Mouse (Mus musculus): ENCODE measurements at regions not wholly inside any gene's neighbourhood (a gene's known extent, or its start where the extent isn't known, plus 50 kb on each side); places are given as distances from the start of the nearest gene placed in this dataset.

- Histone ChIP-seq H3K9ac (replicated peaks) (no peak overlapping the region), H3K4me3 (ENCODE audit: insufficient read depth in 1 of 2, low read depth in 2 of 2, low read length in 2 of 2) (no peak overlapping the region), H3K27me3 (ENCODE audit: control insufficient read depth, insufficient read depth, low read length) (no peaks in the 10 kb centered on the region), H3K4me2 (ENCODE audit: low read depth) (no peak overlapping the region), H3K36me3 (replicated peaks; ENCODE audit: control insufficient read depth, insufficient read depth, low read depth) (no peaks in the 10 kb centered on the region), H3K4me1 (replicated peaks; ENCODE audit: control insufficient read depth in 2 of 2, insufficient read depth in 2 of 2, low read length in 1 of 2) (no peaks in the 10 kb centered on the region), H3K9me3 (ENCODE audit: control insufficient read depth, low read length) (no peaks in the 10 kb centered on the region), H3K27ac (no peak overlapping the region)
- DNase-seq (ENCODE audit: low read depth in 3 of 3, low spot score in 3 of 3) (no peak), ATAC-seq (ENCODE audit: insufficient read depth) (no peak)
- WGBS (ENCODE audit: insufficient replicate concordance): 59% methylated on average over 5 of the region's 5 CpGs
- TF ChIP-seq CTCF (IDR thresholded peaks at IDR 0.05; ENCODE audit: low read depth): no peak
- no peak for TF ChIP-seq EP300 (IDR thresholded peaks at IDR 0.05; ENCODE audit: low read depth)
Observed at GRCm38 (mm10) chr10:110563057-110563456, 107.1 kb upstream of the Nav3 start.

DNA sequence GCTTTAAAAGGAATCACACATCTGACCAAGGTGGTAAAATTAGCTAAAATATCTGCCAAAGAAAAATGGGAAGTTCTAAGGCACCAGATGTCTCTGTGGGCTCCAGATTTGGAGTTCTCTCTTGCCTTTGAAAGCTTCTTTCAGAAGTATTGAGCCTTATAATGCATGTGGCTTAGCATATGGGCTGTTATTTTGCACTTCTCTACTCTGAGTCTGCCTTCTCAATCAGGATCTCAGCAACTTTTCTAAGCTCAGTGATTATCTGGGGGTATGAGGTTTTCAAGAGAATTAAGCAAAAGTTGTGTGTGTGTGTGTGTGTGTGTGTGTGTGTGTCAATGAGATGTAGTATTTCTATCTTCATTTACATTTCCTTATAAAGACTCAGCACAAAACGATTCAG, 107.6 kb upstream of the Nav3 start:
- ATAC-seq (ENCODE audit: insufficient read depth) (no peak), DNase-seq (ENCODE audit: low read depth in 3 of 3, low spot score in 3 of 3) (no peak)
- WGBS (ENCODE audit: insufficient replicate concordance): 51% methylated on average over 1 of the region's 1 CpGs
- Histone ChIP-seq H3K36me3 (replicated peaks; ENCODE audit: control insufficient read depth, insufficient read depth, low read depth) (no peaks in the 10 kb centered on the region), H3K4me3 (ENCODE audit: insufficient read depth in 1 of 2, low read depth in 2 of 2, low read length in 2 of 2) (no peak overlapping the region), H3K27ac (no peak overlapping the region), H3K27me3 (ENCODE audit: control insufficient read depth, insufficient read depth, low read length) (no peaks in the 10 kb centered on the region), H3K9me3 (ENCODE audit: control insufficient read depth, low read length) (no peaks in the 10 kb centered on the region), H3K4me1 (replicated peaks; ENCODE audit: control insufficient read depth in 2 of 2, insufficient read depth in 2 of 2, low read length in 1 of 2) (no peaks in the 10 kb centered on the region), H3K4me2 (ENCODE audit: low read depth) (no peak overlapping the region), H3K9ac (replicated peaks) (no peak overlapping the region)
- no peak for TF ChIP-seq CTCF (IDR thresholded peaks at IDR 0.05; ENCODE audit: low read depth)
- no peak for TF ChIP-seq EP300 (IDR thresholded peaks at IDR 0.05; ENCODE audit: low read depth)

- H3K36me3 ChIP-seq (replicated peaks; ENCODE audit: control insufficient read depth, insufficient read depth, low read depth): no peaks in the 10 kb centered on the region
- 61% methylated on average over 12 of the region's 12 CpGs for WGBS (ENCODE audit: insufficient replicate concordance)
- no peak overlapping the region for H3K27ac ChIP-seq
- ATAC-seq (ENCODE audit: insufficient read depth) (no peak), DNase-seq (ENCODE audit: low read depth in 3 of 3, low spot score in 3 of 3) (no peak)
- no peaks in the 10 kb centered on the region for H3K4me1 ChIP-seq (replicated peaks; ENCODE audit: control insufficient read depth in 2 of 2, insufficient read depth in 2 of 2, low read length in 1 of 2)
- H3K27me3 ChIP-seq (ENCODE audit: control insufficient read depth, insufficient read depth, low read length): no peaks in the 10 kb centered on the region
- no peaks in the 10 kb centered on the region for H3K9me3 ChIP-seq (ENCODE audit: control insufficient read depth, low read length)
- H3K4me3 ChIP-seq (ENCODE audit: insufficient read depth in 1 of 2, low read depth in 2 of 2, low read length in 2 of 2): no peak overlapping the region
- H3K4me2 ChIP-seq (ENCODE audit: low read depth): no peak overlapping the region
- no peak overlapping the region for H3K9ac ChIP-seq (replicated peaks)
- TF ChIP-seq EP300 (IDR thresholded peaks at IDR 0.05; ENCODE audit: low read depth) (no peak), CTCF (IDR thresholded peaks at IDR 0.05; ENCODE audit: low read depth) (no peak)
Observed at GRCm38 (mm10) chr10:110566260-110567050, 110.5 kb upstream of the Nav3 start.

GRCm38 (mm10) chr10:110570465-110570864, 114.5 kb upstream of the Nav3 start:
- no peak overlapping the region for H3K27ac ChIP-seq
- TF ChIP-seq EP300 (IDR thresholded peaks at IDR 0.05; ENCODE audit: low read depth): no peak
- no peak for TF ChIP-seq CTCF (IDR thresholded peaks at IDR 0.05; ENCODE audit: low read depth)
- ATAC-seq (ENCODE audit: insufficient read depth) (no peak), DNase-seq (ENCODE audit: low read depth in 3 of 3, low spot score in 3 of 3) (no peak)
- no peaks in the 10 kb centered on the region for H3K4me1 ChIP-seq (replicated peaks; ENCODE audit: control insufficient read depth in 2 of 2, insufficient read depth in 2 of 2, low read length in 1 of 2)
- H3K9ac ChIP-seq (replicated peaks): no peak overlapping the region
- no peaks in the 10 kb centered on the region for H3K36me3 ChIP-seq (replicated peaks; ENCODE audit: control insufficient read depth, insufficient read depth, low read depth)
- H3K4me3 ChIP-seq (ENCODE audit: insufficient read depth in 1 of 2, low read depth in 2 of 2, low read length in 2 of 2): no peak overlapping the region
- H3K9me3 ChIP-seq (ENCODE audit: control insufficient read depth, low read length): no peaks in the 10 kb centered on the region
- WGBS (ENCODE audit: insufficient replicate concordance): 67% methylated on average over 5 of the region's 5 CpGs
- no peak overlapping the region for H3K4me2 ChIP-seq (ENCODE audit: low read depth)
- no peaks in the 10 kb centered on the region for H3K27me3 ChIP-seq (ENCODE audit: control insufficient read depth, insufficient read depth, low read length)

- ATAC-seq (ENCODE audit: insufficient read depth) (no peak), DNase-seq (ENCODE audit: low read depth in 3 of 3, low spot score in 3 of 3) (no peak)
- Histone ChIP-seq H3K36me3 (replicated peaks; ENCODE audit: control insufficient read depth, insufficient read depth, low read depth) (no peaks in the 10 kb centered on the region), H3K27ac (no peak overlapping the region), H3K4me2 (ENCODE audit: low read depth) (no peak overlapping the region), H3K4me1 (replicated peaks; ENCODE audit: control insufficient read depth in 2 of 2, insufficient read depth in 2 of 2, low read length in 1 of 2) (no peaks in the 10 kb centered on the region), H3K9ac (replicated peaks) (no peak overlapping the region), H3K27me3 (ENCODE audit: control insufficient read depth, insufficient read depth, low read length) (no peaks in the 10 kb centered on the region), H3K4me3 (ENCODE audit: insufficient read depth in 1 of 2, low read depth in 2 of 2, low read length in 2 of 2) (no peak overlapping the region), H3K9me3 (ENCODE audit: control insufficient read depth, low read length) (no peaks in the 10 kb centered on the region)
- 26% methylated on average over 4 of the region's 4 CpGs for WGBS (ENCODE audit: insufficient replicate concordance)
- TF ChIP-seq EP300 (IDR thresholded peaks at IDR 0.05; ENCODE audit: low read depth): no peak
- TF ChIP-seq CTCF (IDR thresholded peaks at IDR 0.05; ENCODE audit: low read depth): no peak
Observed at GRCm38 (mm10) chr10:110571179-110571578, 115.2 kb upstream of the Nav3 start.
